Mouse (Mus musculus) forebrain, embryonic 14.5 days (tissue): ENCODE measurements around the gene Pisd. TPM values are rescaled to one million over a fixed set of nuclear protein-coding genes. Genes with fewer than 3 reads are reported as not detected.
"Not testable (repeated sequence)": the region's sequence is repeated elsewhere in the genome, so short reads cannot be mapped to it uniquely, and the experiment has no call there.

ENCODE experiments used
- ATAC-seq: fragments of 200-750 bp; cut with Nextera tagmentation; 2 replicates; pipeline ENCODE4 v1.8.0; 2017; ENCODE audit warnings: mild to moderate bottlenecking, moderate library complexity
- DNase-seq: peaks from one replicate; pipeline ENCODE4 v3.0.0-alpha.2; 2015; ENCODE audit warnings: low spot score
- H3K27ac ChIP-seq: fragments of 300-500 bp; sonication (generic); 2 replicates; pipeline ENCODE4 v1.5.1; 2014; ENCODE audit warnings: low read depth, mild to moderate bottlenecking, control low read depth, low read length, moderate library complexity
- H3K27me3 ChIP-seq: fragments of 300-500 bp; sonication (generic); replicated peaks from 2 replicates; pipeline ENCODE4 v1.6.1; 2014; ENCODE audit warnings: low read length, control low read depth, mixed read lengths; ENCODE audit not compliant: control insufficient read depth, insufficient read depth
- H3K36me3 ChIP-seq: fragments of 300-500 bp; sonication (generic); 2 replicates; pipeline ENCODE4 v1.6.1; 2014; ENCODE audit warnings: low read length, control low read depth; ENCODE audit not compliant: control insufficient read depth, insufficient read depth
- H3K4me1 ChIP-seq: fragments of 300-500 bp; sonication (generic); 2 replicates; pipeline ENCODE4 v1.6.1; 2014; ENCODE audit warnings: antibody characterized with exemption, low read length, control low read depth; ENCODE audit not compliant: control insufficient read depth, insufficient read depth
- H3K4me2 ChIP-seq: fragments of 300-500 bp; sonication (generic); 2 replicates; pipeline ENCODE4 v1.6.1; 2014; ENCODE audit warnings: mild to moderate bottlenecking, control low read depth, low read length
- H3K4me3 ChIP-seq: fragments of 300-500 bp; sonication (generic); 2 replicates; pipeline ENCODE4 v1.5.1; 2014; ENCODE audit warnings: low read depth, low read length, control low read depth
- H3K9ac ChIP-seq: fragments of 300-500 bp; sonication (generic); 2 replicates; pipeline ENCODE4 v1.6.1; 2014; ENCODE audit warnings: mild to moderate bottlenecking, low read length, control low read depth, moderate library complexity
- H3K9me3 ChIP-seq: fragments of 300-500 bp; sonication (generic); replicated peaks from 2 replicates; pipeline ENCODE4 v1.6.1; 2016; ENCODE audit warnings: low read length, control low read depth, mixed read lengths; ENCODE audit not compliant: control insufficient read depth
- WGBS: fragments of 180-500 bp; shearing (Covaris S2); extraction: QIAGEN DNeasy Blood & Tissue Kit; methylation state at CpG from one replicate; pipeline ENCODE4 v1.1.7; 2014; 5-methylcytosine and 5-hydroxymethylcytosine counted together
- polyA plus RNA-seq: library from polyadenylated mRNA; unstranded; fragments of >200 nt; fragmentation: Nextera tagmentation; extraction: Ambion mirVana; gene quantifications from 2 replicates; pipeline ENCODE4 v1.2.1, GENCODE M21; 2014

Pisd gene
- 97.5 and 104 TPM in 2 replicates for polyA plus RNA-seq

GRCm38 (mm10) chr5:32785313-32785915 is at the start of gene Pisd:
Gene Pisd (minus strand): TSS chr5:32785646.
- Histone ChIP-seq H3K9ac (peak within 1 kb of the TSS; percentile 82), H3K27me3 (no peaks in the 10 kb centered on the region), H3K4me2 (peak within 1 kb of the TSS; percentile 88), H3K36me3 (peaks cover 19% of the 10 kb centered on the region; the same call in 1 of the 2 replicates), H3K9me3 (no peaks in the 10 kb centered on the region), H3K4me1 (peaks cover 6% of the 10 kb centered on the region; the same call in 1 of the 2 replicates), H3K27ac (peak within 1 kb of the TSS; percentile 80; the same call in 1 of the 2 replicates), H3K4me3 (peak within 1 kb of the TSS; percentile 86)
- under 1% methylated on average over 52 of the region's 52 CpGs for WGBS
- peak; percentile 98 for DNase-seq
- ATAC-seq = peak; percentile 100

- H3K27ac ChIP-seq = no peak overlapping the region
- no peak overlapping the region for H3K4me2 ChIP-seq
- H3K4me1 ChIP-seq = no peaks in the 10 kb centered on the region
- H3K9me3 ChIP-seq = no peaks in the 10 kb centered on the region
- DNase-seq (no peak), ATAC-seq (no peak)
- 85% methylated on average over 1 of the region's 1 CpGs for WGBS
- H3K4me3 ChIP-seq = no peak overlapping the region
- no peak overlapping the region for H3K9ac ChIP-seq
- H3K36me3 ChIP-seq = peaks cover 89% of the 10 kb centered on the region
- H3K27me3 ChIP-seq = no peaks in the 10 kb centered on the region
Observed at GRCm38 (mm10) chr5:32834497-32834896, 49.1 kb upstream of the Pisd start.

- no peak overlapping the region for H3K4me2 ChIP-seq
- WGBS = 78% methylated on average over 2 of the region's 2 CpGs
- ATAC-seq = no peak
Observed at GRCm38 (mm10) chr5:32830054-32830453, 44.6 kb upstream of the Pisd start.

GRCm38 (mm10) chr5:32828766-32829165 is 43.3 kb upstream of the Pisd start:
- not testable (repeated sequence) for H3K4me2 ChIP-seq, H3K4me1 ChIP-seq, H3K4me3 ChIP-seq, DNase-seq, H3K27me3 ChIP-seq, ATAC-seq, H3K9me3 ChIP-seq, H3K9ac ChIP-seq, H3K27ac ChIP-seq
- peaks cover 76% of the 10 kb centered on the region for H3K36me3 ChIP-seq
- WGBS = 85% methylated on average over 1 of the region's 1 CpGs

More at GRCm38 (mm10) chr5:32830054-32830453, 44.6 kb upstream of the Pisd start:
- Histone ChIP-seq H3K36me3 (peaks cover 89% of the 10 kb centered on the region), H3K4me3 (no peak overlapping the region), H3K9me3 (no peaks in the 10 kb centered on the region), H3K9ac (no peak overlapping the region), H3K27me3 (no peaks in the 10 kb centered on the region), H3K4me1 (no peaks in the 10 kb centered on the region), H3K27ac (no peak overlapping the region)
- DNase-seq = no peak

GRCm38 (mm10) chr5:32827009-32827408 is 41.6 kb upstream of the Pisd start, which contains the start of gene Gm20671:
Gene Gm20671 (minus strand): TSS chr5:32827109.
- Histone ChIP-seq H3K36me3 (peaks cover 72% of the 10 kb centered on the region), H3K9ac (no peak within 1 kb of the TSS), H3K9me3 (no peaks in the 10 kb centered on the region), H3K4me2 (no peak within 1 kb of the TSS), H3K27me3 (no peaks in the 10 kb centered on the region), H3K4me1 (no peaks in the 10 kb centered on the region), H3K27ac (no peak within 1 kb of the TSS), H3K4me3 (no peak within 1 kb of the TSS)
- 95% methylated on average over 7 of the region's 7 CpGs for WGBS
- DNase-seq (no peak), ATAC-seq (no peak)

GRCm38 (mm10) chr5:32820471-32820870 is 35.0 kb upstream of the Pisd start:
- Histone ChIP-seq H3K36me3 (peaks cover 66% of the 10 kb centered on the region), H3K27me3 (no peaks in the 10 kb centered on the region), H3K9me3 (no peaks in the 10 kb centered on the region), H3K4me1 (no peaks in the 10 kb centered on the region), H3K27ac (no peak overlapping the region), H3K4me3 (no peak overlapping the region), H3K9ac (no peak overlapping the region), H3K4me2 (no peak overlapping the region)
- no peak for DNase-seq
- no peak for ATAC-seq
- 94% methylated on average over 8 of the region's 8 CpGs for WGBS

GRCm38 (mm10) chr5:32815396-32815795 is 29.9 kb upstream of the Pisd start:
- Histone ChIP-seq H3K36me3 (peaks cover 65% of the 10 kb centered on the region), H3K4me1 (no peaks in the 10 kb centered on the region), H3K4me2 (no peak overlapping the region), H3K27ac (no peak overlapping the region), H3K9me3 (no peaks in the 10 kb centered on the region), H3K9ac (no peak overlapping the region), H3K27me3 (no peaks in the 10 kb centered on the region), H3K4me3 (no peak overlapping the region)
- 97% methylated on average over 4 of the region's 4 CpGs for WGBS
- DNase-seq (no peak), ATAC-seq (no peak)

- DNase-seq, H3K9ac ChIP-seq, H3K4me3 ChIP-seq, H3K9me3 ChIP-seq, H3K4me2 ChIP-seq, H3K27ac ChIP-seq, H3K4me1 ChIP-seq, ATAC-seq, H3K27me3 ChIP-seq: not testable (repeated sequence)
- H3K36me3 ChIP-seq = peaks cover 17% of the 10 kb centered on the region; the same call in 1 of the 2 replicates
- WGBS = 81% methylated on average over 1 of the region's 1 CpGs
Observed at GRCm38 (mm10) chr5:32786454-32786853, 1.0 kb upstream of the Pisd start.

GRCm38 (mm10) chr5:32784726-32785125 is 720 bp downstream of the Pisd start:
- ATAC-seq (no peak), DNase-seq (no peak)
- WGBS = 18% methylated on average over 5 of the region's 5 CpGs
- 0 out of 2 replicates have a peak overlapping the region, but pooled peaks have one; percentile 80 for H3K27ac ChIP-seq
- peak overlapping the region; percentile 86 for H3K4me3 ChIP-seq
- peaks cover 19% of the 10 kb centered on the region; the same call in 1 of the 2 replicates for H3K36me3 ChIP-seq
- H3K9me3 ChIP-seq = no peaks in the 10 kb centered on the region
- H3K9ac ChIP-seq = peak overlapping the region; percentile 82
- H3K4me2 ChIP-seq = peak overlapping the region; percentile 88
- H3K27me3 ChIP-seq = no peaks in the 10 kb centered on the region
- peaks cover 6% of the 10 kb centered on the region; the same call in 1 of the 2 replicates for H3K4me1 ChIP-seq
